Mouse (Mus musculus) heart, adult 2 months (tissue): ENCODE results near the gene Dscaml1. TPM values are rescaled to one million over a fixed set of nuclear protein-coding genes. Genes with fewer than 3 reads are reported as not detected.

ENCODE experiments used
- DNase-seq, 2 experiments: peaks; one replicate each; pipeline ENCODE4 v3.0.0; 2021
- H3K27ac ChIP-seq: fragments of 200-600 bp; 2 replicates; pipeline ENCODE4 v1.8.1; 2022
- H3K27me3 ChIP-seq: fragments of 200-500 bp; 2 replicates; pipeline ENCODE4 v1.6.1; 2012; ENCODE audit warnings: mild to moderate bottlenecking, low read length, inconsistent platforms, mixed read lengths; ENCODE audit not compliant: control insufficient read depth, insufficient read depth
- H3K36me3 ChIP-seq: fragments of 200-500 bp; 2 replicates; pipeline ENCODE4 v1.6.1; 2012; ENCODE audit warnings: low read length, inconsistent platforms; ENCODE audit not compliant: control insufficient read depth, insufficient read depth
- H3K4me1 ChIP-seq: fragments of 200-500 bp; 2 replicates; pipeline ENCODE4 v1.6.1; 2011; ENCODE audit warnings: low read length; ENCODE audit not compliant: control insufficient read depth, insufficient read depth
- H3K4me3 ChIP-seq: fragments of 200-600 bp; 2 replicates; pipeline ENCODE4 v1.8.1; 2022
- H3K79me2 ChIP-seq: fragments of 200-500 bp; replicated peaks from 2 replicates; pipeline ENCODE4 v1.6.1; 2012; ENCODE audit warnings: mild to moderate bottlenecking, inconsistent platforms, low read length, moderate library complexity, mixed read lengths; ENCODE audit not compliant: control insufficient read depth, insufficient read depth
- H3K9ac ChIP-seq: fragments of 200-500 bp; 2 replicates; pipeline ENCODE4 v1.6.1; 2012; ENCODE audit warnings: low read depth, mild to moderate bottlenecking, control low read depth, inconsistent platforms, low read length, mixed read lengths
- CTCF ChIP-seq: fragments of 200-600 bp; IDR thresholded peaks from 2 replicates; pipeline ENCODE4 v1.8.1; 2022; ENCODE audit warnings: antibody characterized with exemption, mild to moderate bottlenecking, moderate library complexity
- EP300 ChIP-seq: fragments of 200-500 bp; IDR thresholded peaks from 2 replicates; pipeline ENCODE4 v1.6.1; 2011; ENCODE audit warnings: low read depth, low read length, control low read depth; ENCODE audit not compliant: insufficient read depth
- POLR2A ChIP-seq: fragments of 200-500 bp; IDR thresholded peaks from 2 replicates; pipeline ENCODE4 v1.6.1; 2011; ENCODE audit warnings: mild to moderate bottlenecking, low read depth, low read length, control low read depth; ENCODE audit not compliant: insufficient read depth
- WGBS: fragments of 180-500 bp; shearing (Covaris S2); methylation state at CpG from one replicate; pipeline ENCODE4 v1.1.7; 2018; 5-methylcytosine and 5-hydroxymethylcytosine counted together
- intact Hi-C: fragments of 180-260 bp; cut with DNase I; formaldehyde crosslinking; loops from one replicate; pipeline ENCODE4 v1.15.1; 2025
- polyA plus RNA-seq: library from polyadenylated mRNA; depleted of rRNA; stranded (reverse); fragments of >200 nt; gene quantifications from 2 replicates; pipeline ENCODE4 v1.2.3, GENCODE M21; 2012
- total RNA-seq, 2 experiments: library from RNA; stranded (reverse); gene quantifications; 2 replicates each; pipeline ENCODE4 v1.2.3; 2021

The Dscaml1 gene
- total and polyA plus RNA-seq, 3 experiments: 0.14 TPM; not detected in 2

GRCm38 (mm10) chr9:45421209-45421608, 5.2 kb upstream of the Dscaml1 start:
- intact Hi-C loops: no loop called here
- H3K9ac ChIP-seq: no peak overlapping the region
- WGBS: 66% methylated on average over 8 of the region's 8 CpGs
- H3K4me3 ChIP-seq: no peak overlapping the region
- peak; percentile 42 for TF ChIP-seq CTCF
- no peak for TF ChIP-seq EP300
- TF ChIP-seq POLR2A: no peak
- H3K27me3 ChIP-seq: no peaks in the 10 kb centered on the region
- no peak for DNase-seq
- no peak overlapping the region for H3K27ac ChIP-seq
- H3K79me2 ChIP-seq: no peaks in the 10 kb centered on the region
- no peaks in the 10 kb centered on the region for H3K36me3 ChIP-seq
- H3K4me1 ChIP-seq: no peaks in the 10 kb centered on the region; the same call in 1 of the 2 replicates

GRCm38 (mm10) chr9:45422761-45423298, 3.6 kb upstream of the Dscaml1 start:
- WGBS: 69% methylated on average over 7 of the region's 7 CpGs
- no peak overlapping the region for H3K27ac ChIP-seq
- no peaks in the 10 kb centered on the region for H3K36me3 ChIP-seq
- H3K4me3 ChIP-seq: no peak overlapping the region
- H3K4me1 ChIP-seq: no peaks in the 10 kb centered on the region
- H3K27me3 ChIP-seq: no peaks in the 10 kb centered on the region
- H3K9ac ChIP-seq: no peak overlapping the region
- TF ChIP-seq POLR2A: no peak
- no peak for TF ChIP-seq CTCF
- TF ChIP-seq EP300: no peak
- intact Hi-C loops: no loop called here
- H3K79me2 ChIP-seq: no peaks in the 10 kb centered on the region
- no peak for DNase-seq

- Histone ChIP-seq H3K9ac (no peak overlapping the region), H3K36me3 (no peaks in the 10 kb centered on the region), H3K79me2 (no peaks in the 10 kb centered on the region), H3K4me1 (no peaks in the 10 kb centered on the region), H3K27ac (no peak overlapping the region), H3K27me3 (peaks cover 12% of the 10 kb centered on the region), H3K4me3 (no peak overlapping the region)
- TF ChIP-seq EP300: no peak
- TF ChIP-seq CTCF: no peak
- no peak for TF ChIP-seq POLR2A
- DNase-seq: no peak
- intact Hi-C loops: no loop called here
- WGBS: 16% methylated on average over 5 of the region's 5 CpGs
Measured at GRCm38 (mm10) chr9:45429392-45429791, 3.0 kb downstream of the Dscaml1 start.

- WGBS: 3% methylated on average over 51 of the region's 54 CpGs
- TF ChIP-seq EP300: no peak
- TF ChIP-seq CTCF: no peak
- TF ChIP-seq POLR2A: no peak
- Histone ChIP-seq H3K4me1 (no peaks in the 10 kb centered on the region), H3K79me2 (no peaks in the 10 kb centered on the region), H3K4me3 (no peak overlapping the region), H3K9ac (no peak overlapping the region), H3K27me3 (peaks cover 12% of the 10 kb centered on the region), H3K27ac (no peak overlapping the region), H3K36me3 (no peaks in the 10 kb centered on the region)
- intact Hi-C loops: no loop called here
- no peak for DNase-seq
Measured at GRCm38 (mm10) chr9:45429951-45430697, 3.7 kb downstream of the Dscaml1 start.

DNA sequence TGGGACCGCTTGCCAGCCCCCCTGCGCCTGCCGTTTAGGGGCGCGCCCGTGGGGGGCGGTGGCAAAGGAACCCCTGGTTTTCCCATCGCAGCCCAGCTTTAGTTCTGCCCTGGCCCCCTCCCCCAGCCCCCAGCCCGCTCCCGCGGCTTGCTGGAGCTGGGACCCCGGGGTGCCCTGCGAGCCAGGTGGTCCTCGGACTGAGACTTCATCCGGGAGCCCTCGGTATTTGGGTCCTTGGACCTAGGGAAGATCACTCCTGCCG, 4.2 kb downstream of the Dscaml1 start:
- Histone ChIP-seq H3K4me3 (no peak overlapping the region), H3K4me1 (no peaks in the 10 kb centered on the region), H3K36me3 (no peaks in the 10 kb centered on the region), H3K27ac (no peak overlapping the region), H3K27me3 (peaks cover 12% of the 10 kb centered on the region), H3K79me2 (no peaks in the 10 kb centered on the region), H3K9ac (no peak overlapping the region)
- intact Hi-C loops: no loop called here
- TF ChIP-seq EP300: no peak
- no peak for TF ChIP-seq POLR2A
- TF ChIP-seq CTCF: no peak
- 2% methylated on average over 16 of the region's 17 CpGs for WGBS
- DNase-seq: no peak

- Histone ChIP-seq H3K27ac (no peak overlapping the region), H3K27me3 (peaks cover 12% of the 10 kb centered on the region), H3K79me2 (no peaks in the 10 kb centered on the region), H3K9ac (no peak overlapping the region), H3K36me3 (no peaks in the 10 kb centered on the region), H3K4me3 (no peak overlapping the region), H3K4me1 (no peaks in the 10 kb centered on the region)
- DNase-seq: no peak
- WGBS: 5% methylated on average over 26 of the region's 26 CpGs
- TF ChIP-seq POLR2A (no peak), EP300 (no peak), CTCF (no peak)
- intact Hi-C loops: no loop called here
Measured at GRCm38 (mm10) chr9:45431150-45431549, 4.7 kb downstream of the Dscaml1 start.
